Mouse (Mus musculus): ENCODE data around the gene Hrh1. TPM values are rescaled to one million over a fixed set of nuclear protein-coding genes. Genes with fewer than 3 reads are reported as not detected.

Gene Hrh1
- total RNA-seq (2021), result 10 to 100 TPM; 17.9 to 18.5 TPM
- long read RNA-seq, experiment 1, transcript Hrh1-205 (2 exons, 2,978 nt), result minor isoform, 5 of 21 reads
- long read RNA-seq, experiment 1, transcript Hrh1-202 (2 exons, 476 nt), result major isoform, 9 of 21 reads
- long read RNA-seq, experiment 1, partial matches to known transcripts, result 0 of 21 reads
- long read RNA-seq, experiment 1, other reads (novel, unspliced or antisense), result 7 of 21 reads
- long read RNA-seq, experiment 2, transcript Hrh1-202 (2 exons, 476 nt), result major isoform, 7 of 20 reads
- long read RNA-seq, experiment 2, partial matches to known transcripts, result 0 of 20 reads
- long read RNA-seq, experiment 2, other reads (novel, unspliced or antisense), result 13 of 20 reads

- intact Hi-C loops (cut with DNase I), result no loop called here
Observed at GRCm38 (mm10) chr6:114397691-114398217, at the start of gene Hrh1. Gene Hrh1, plus strand, starts transcription at chr6:114397936.

DNA sequence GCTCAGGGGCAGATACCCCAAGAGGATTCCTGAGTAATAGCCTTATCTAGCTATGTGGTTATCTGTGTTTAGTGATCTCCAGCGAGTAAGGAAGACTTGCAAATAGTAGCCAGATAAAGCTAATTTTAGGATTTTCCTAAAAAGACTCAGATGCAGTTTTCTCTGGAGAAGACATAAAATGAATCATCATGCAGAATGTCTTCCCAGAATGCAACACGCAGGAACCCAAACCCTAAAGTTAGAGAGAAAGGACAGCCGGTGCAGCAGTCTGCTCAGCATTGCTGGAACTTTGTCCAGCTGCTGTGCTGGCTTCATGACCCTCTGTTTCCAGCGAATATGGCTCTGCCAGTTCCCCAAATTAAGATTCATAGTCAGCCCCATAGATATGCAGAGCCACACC lies 43.1 kb upstream of the Hrh1 start:
- intact Hi-C loops (cut with DNase I), result no loop called here
- no peak for DNase-seq (ENCODE audit: low spot score in 2 of 2)

More at GRCm38 (mm10) chr6:114397691-114398217, at the start of gene Hrh1:
- peak in 1 of 2 experiments; percentile 59 for DNase-seq (ENCODE audit: low spot score in 2 of 2)

DNA sequence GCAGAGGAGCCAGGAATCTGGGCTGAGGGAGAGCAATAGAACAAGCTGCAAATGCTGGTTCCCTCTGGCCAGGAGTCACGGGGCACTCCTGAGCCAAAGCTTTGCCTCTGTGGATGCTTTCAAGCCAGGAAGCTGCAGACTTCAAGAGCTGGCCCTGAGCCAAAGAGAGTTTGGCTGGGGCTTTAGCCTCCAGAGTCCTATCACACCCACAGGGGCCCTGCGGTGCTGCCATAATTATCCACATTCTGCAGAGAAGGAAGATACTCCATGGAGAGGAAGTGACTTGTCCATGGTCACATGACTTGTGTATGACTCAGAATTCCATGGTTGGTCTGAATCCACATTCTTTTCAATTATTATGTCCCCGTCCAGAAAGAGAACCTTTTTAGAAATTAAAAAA lies 39.6 kb upstream of the Hrh1 start:
- no peak for DNase-seq (ENCODE audit: low spot score in 2 of 2)
- intact Hi-C loops (cut with DNase I), result no loop called here

GRCm38 (mm10) chr6:114362355-114362754 lies 35.4 kb upstream of the Hrh1 start:
- intact Hi-C loops (cut with DNase I), result no loop called here

GRCm38 (mm10) chr6:114363740-114364139 lies 34.0 kb upstream of the Hrh1 start:
- intact Hi-C loops (cut with DNase I), result no loop called here

More at GRCm38 (mm10) chr6:114362355-114362754, 35.4 kb upstream of the Hrh1 start:
- DNase-seq (ENCODE audit: low spot score in 2 of 2), result no peak

DNA sequence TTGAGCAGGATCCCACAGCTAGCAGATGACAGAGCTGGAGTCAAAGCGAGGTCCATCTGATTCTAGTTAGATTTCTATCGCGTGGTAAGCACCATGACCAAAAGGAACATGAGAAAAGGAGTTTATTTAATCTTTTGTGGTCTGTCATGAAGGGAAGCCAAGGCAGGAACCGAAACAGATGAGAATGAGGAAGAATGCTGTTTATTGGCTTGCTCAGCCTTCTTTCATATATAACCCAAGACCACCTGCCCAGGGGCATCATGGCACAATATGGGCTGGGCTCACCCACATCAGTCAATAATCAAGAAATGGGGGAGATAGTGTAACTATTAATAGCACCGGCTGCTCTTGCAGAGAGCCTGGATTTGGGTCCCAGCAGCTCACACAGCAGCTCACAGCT lies 33.0 kb upstream of the Hrh1 start:
- DNase-seq (ENCODE audit: low spot score in 2 of 2), result no peak
- intact Hi-C loops (cut with DNase I), result no loop called here

More at GRCm38 (mm10) chr6:114363740-114364139, 34.0 kb upstream of the Hrh1 start:
- no peak for DNase-seq (ENCODE audit: low spot score in 2 of 2)

GRCm38 (mm10) chr6:114366191-114366590 lies 31.5 kb upstream of the Hrh1 start:
- intact Hi-C loops (cut with DNase I), result no loop called here

GRCm38 (mm10) chr6:114367681-114368080 lies 30.1 kb upstream of the Hrh1 start:
- intact Hi-C loops (cut with DNase I), result no loop called here
- DNase-seq (ENCODE audit: low spot score in 2 of 2), result peak; percentile 74 to 86

More at GRCm38 (mm10) chr6:114366191-114366590, 31.5 kb upstream of the Hrh1 start:
- no peak for DNase-seq (ENCODE audit: low spot score in 2 of 2)

DNA sequence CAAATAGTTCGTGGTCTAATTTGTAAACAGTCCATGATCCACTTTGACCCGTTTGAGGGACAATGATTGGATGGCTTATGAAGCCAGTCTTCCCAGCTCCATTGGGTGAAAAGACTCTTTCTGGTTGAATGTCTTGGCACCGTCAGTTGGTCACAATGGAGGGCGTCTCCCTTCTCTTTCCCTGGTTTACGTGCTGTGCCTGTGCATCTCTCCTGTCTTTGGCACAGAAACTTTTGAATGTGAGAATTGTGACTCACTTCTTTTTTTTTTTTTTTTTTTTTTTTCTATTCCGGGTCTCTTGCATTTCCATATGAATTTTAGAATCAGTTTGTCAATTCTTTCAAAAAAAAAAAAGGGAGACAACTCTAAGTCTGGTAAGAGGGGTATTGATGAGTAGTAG lies 29.5 kb upstream of the Hrh1 start:
- intact Hi-C loops (cut with DNase I), result no loop called here
- no peak for DNase-seq (ENCODE audit: low spot score in 2 of 2)

DNA sequence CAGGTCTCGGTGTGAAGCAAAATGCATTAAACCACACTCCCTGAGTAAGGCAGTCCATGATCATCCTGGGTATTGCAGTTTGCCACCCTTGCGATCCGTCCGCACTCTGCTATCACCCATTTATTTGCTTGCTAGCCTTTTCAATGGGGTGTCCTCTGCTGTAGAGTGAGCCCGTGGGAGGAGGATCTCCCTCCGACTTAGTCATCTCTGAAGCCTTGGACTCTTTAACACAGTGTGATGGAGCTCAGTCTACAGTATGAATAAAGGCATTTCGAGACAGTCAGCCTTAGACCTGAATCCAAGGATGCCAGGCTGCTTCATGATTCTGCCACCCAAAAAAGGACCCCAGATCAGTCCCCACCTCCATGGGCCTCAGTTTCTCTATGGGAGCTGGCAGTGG lies 25.0 kb upstream of the Hrh1 start:
- intact Hi-C loops (cut with DNase I), result no loop called here
- DNase-seq (ENCODE audit: low spot score in 2 of 2), result no peak

GRCm38 (mm10) chr6:114380872-114381271 lies 16.9 kb upstream of the Hrh1 start:
- no peak for DNase-seq (ENCODE audit: low spot score in 2 of 2)
- intact Hi-C loops (cut with DNase I), result no loop called here

GRCm38 (mm10) chr6:114387320-114387719 lies 10.4 kb upstream of the Hrh1 start:
- DNase-seq (ENCODE audit: low spot score in 2 of 2), result no peak
- intact Hi-C loops (cut with DNase I), result no loop called here

DNA sequence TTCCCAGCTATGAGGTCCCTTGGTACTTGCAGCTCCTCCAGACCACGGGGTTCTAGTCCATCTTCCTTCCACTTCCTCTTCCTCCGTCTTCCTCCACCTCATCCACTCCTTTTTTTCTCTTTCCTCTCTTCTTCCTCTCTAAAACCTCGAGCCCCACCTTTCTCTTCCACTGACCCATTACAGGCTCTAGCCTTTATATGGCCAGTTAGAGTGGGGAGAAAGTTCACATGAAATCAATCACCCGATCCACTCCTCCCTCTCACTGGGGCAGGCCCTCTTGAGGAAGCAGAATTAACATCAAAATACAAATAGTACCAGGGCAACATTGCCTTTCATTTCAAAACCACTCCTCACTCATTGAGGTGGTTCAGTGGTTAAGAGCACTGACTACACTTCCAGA lies 9.9 kb upstream of the Hrh1 start:
- intact Hi-C loops (cut with DNase I), result no loop called here
- DNase-seq (ENCODE audit: low spot score in 2 of 2), result no peak

GRCm38 (mm10) chr6:114390129-114390528 lies 7.6 kb upstream of the Hrh1 start:
- no peak for DNase-seq (ENCODE audit: low spot score in 2 of 2)
- intact Hi-C loops (cut with DNase I), result loop anchor here (5.0 kb wide), 1 partner anchor 43 kb away; no protein-coding TSS in a partner anchor

DNA sequence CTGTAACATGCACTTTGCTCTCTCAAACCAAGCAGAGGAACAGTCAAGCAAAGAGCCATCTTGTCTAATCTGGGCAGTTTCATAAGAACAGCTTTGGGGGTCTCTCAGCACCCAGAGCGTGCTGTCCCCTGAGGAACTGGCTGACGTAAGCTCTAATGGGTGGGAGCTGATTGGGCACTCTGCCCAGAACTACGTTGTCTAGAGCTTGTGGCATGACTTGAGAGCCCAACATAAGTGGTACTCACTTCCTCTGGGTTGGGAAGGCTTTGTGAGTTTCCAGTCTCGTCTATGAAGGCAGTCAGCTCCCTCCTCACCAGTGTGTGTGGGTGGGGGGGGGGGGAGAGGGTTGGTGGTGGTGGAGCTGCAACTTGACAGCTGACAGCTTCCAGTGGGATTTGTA lies 2.8 kb upstream of the Hrh1 start:
- DNase-seq (ENCODE audit: low spot score in 2 of 2), result no peak
- intact Hi-C loops (cut with DNase I), result loop anchor here (5.0 kb wide), 1 partner anchor 48 kb away; no protein-coding TSS in a partner anchor

DNA sequence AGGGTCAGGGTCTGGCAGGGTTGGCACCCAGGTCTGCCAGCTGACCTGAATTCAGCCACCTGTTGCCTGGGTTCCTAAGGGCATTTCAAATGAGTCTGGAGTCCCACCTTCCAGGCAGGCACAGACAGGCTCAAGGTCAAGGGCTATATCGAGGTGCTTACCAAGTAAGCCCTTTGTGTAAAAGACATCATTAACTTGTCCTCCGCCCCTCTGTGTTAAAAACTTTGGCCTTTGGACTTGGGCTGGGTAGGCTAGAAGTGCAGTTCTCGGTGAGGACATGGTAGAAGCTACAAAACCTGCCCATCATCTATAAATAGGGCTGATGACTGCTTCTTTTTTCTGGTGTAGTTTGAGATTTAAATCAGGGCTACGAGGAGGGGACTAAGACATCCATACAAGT lies 1.1 kb upstream of the Hrh1 start:
- intact Hi-C loops (cut with DNase I), result no loop called here
- DNase-seq (ENCODE audit: low spot score in 2 of 2), result no peak

DNA sequence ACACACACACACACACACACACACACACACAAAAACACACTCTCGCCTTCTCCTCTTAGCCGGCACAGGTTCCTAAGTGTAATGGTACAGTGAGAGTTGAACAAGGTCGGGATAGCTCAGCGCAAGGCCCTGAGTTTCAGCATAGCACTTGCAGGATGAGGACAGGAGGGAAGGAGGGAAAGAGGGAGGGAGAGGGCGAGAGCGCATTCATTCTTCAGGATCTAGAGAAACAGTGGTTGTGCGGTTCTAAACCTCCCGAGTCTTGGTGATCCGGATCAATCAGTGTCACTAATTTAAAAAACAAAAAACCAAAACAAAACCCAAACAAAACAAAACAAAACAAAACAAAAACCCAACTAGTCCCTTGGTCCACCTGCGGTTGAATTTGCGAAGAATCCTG lies 456 bp upstream of the Hrh1 start:
- intact Hi-C loops (cut with DNase I), result no loop called here
- DNase-seq (ENCODE audit: low spot score in 2 of 2), result no peak

- DNase-seq (ENCODE audit: low spot score in 2 of 2), result peak; percentile 77 to 80
- intact Hi-C loops (cut with DNase I), result no loop called here
Observed at GRCm38 (mm10) chr6:114398626-114399025, 890 bp downstream of the Hrh1 start.

DNA sequence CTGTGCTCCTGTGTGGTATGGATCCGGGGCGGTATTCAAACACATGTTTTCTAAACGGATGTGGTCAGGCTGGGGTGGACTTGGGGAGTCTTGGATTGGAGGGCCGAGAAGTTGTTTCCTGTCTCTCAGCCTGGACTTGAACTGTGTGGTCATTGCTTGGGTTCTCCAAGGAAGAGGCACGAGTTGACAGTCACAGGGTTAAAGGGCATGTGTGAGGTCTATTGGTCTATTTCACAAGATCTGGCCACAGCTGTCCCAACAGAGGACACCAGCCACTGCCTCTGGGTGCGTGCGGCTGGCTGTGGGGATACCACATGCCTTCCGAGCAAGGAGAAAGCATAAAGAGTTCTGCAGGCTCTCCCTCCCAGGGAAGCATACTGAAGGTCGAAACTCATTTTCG lies 2.7 kb downstream of the Hrh1 start:
- intact Hi-C loops (cut with DNase I), result no loop called here
- no peak for DNase-seq (ENCODE audit: low spot score in 2 of 2)

- no peak for DNase-seq (ENCODE audit: low spot score in 2 of 2)
- intact Hi-C loops (cut with DNase I), result no loop called here
Observed at GRCm38 (mm10) chr6:114400841-114401240, 3.1 kb downstream of the Hrh1 start.

- intact Hi-C loops (cut with DNase I), result no loop called here
- no peak for DNase-seq (ENCODE audit: low spot score in 2 of 2)
Observed at GRCm38 (mm10) chr6:114402161-114402560, 4.4 kb downstream of the Hrh1 start.

Data from left cerebral cortex, postnatal 14 days (tissue).